Mouse (Mus musculus) frontal cortex, postnatal 36 days (tissue): ENCODE measurements around the gene Ptges3.
A peak's percentile ranks its signal among the peaks of the same experiment; 100 is the strongest.

Experiments used
- DNase-seq, 2 experiments: peaks; one replicate each; pipeline ENCODE4 v3.0.0; 2022; ENCODE audit warnings: low spot score in 2 of 2

Gene Ptges3

GRCm38 (mm10) chr10:128092506-128093495 lies 34.0 kb downstream of the Ptges3 start:
- peak; percentile 70 to 72 for DNase-seq

- DNase-seq = no peak
These were observed 34.9 kb downstream of the Ptges3 start for GRCm38 (mm10) chr10:128093496-128094294.

GRCm38 (mm10) chr10:128094340-128094968 lies 35.7 kb downstream of the Ptges3 start:
- peak; percentile 52 to 70 for DNase-seq

- no peak for DNase-seq
These were observed 36.4 kb downstream of the Ptges3 start for GRCm38 (mm10) chr10:128095003-128095636.

GRCm38 (mm10) chr10:128096313-128096692 lies 37.5 kb downstream of the Ptges3 start:
- DNase-seq = no peak

- DNase-seq = peak; percentile 83 to 85
These were observed 38.2 kb downstream of the Ptges3 start for GRCm38 (mm10) chr10:128096693-128097586.

- peak; percentile 28 to 50 for DNase-seq
These were observed 38.8 kb downstream of the Ptges3 start for GRCm38 (mm10) chr10:128097587-128097971.

- peak in 1 of 2 experiments; percentile 19 for DNase-seq
These were observed 51.5 kb downstream of the Ptges3 start for GRCm38 (mm10) chr10:128110103-128110761.

GRCm38 (mm10) chr10:128111227-128111626 lies 52.5 kb downstream of the Ptges3 start:
- DNase-seq = no peak

GRCm38 (mm10) chr10:128123833-128124232 lies 65.1 kb downstream of the Ptges3 start:
- no peak for DNase-seq

GRCm38 (mm10) chr10:128124831-128125230 lies 66.1 kb downstream of the Ptges3 start:
- DNase-seq = no peak

- DNase-seq = no peak
These were observed 67.2 kb downstream of the Ptges3 start for GRCm38 (mm10) chr10:128125951-128126350.
